Mouse (Mus musculus) CD8-positive naive resting alpha-beta T cell, adult 2 months (primary cell): ENCODE results near the gene Slpi.
"Not testable (repeated sequence)": the region's sequence is repeated elsewhere in the genome, so short reads cannot be mapped to it uniquely, and the experiment has no call there.

Experiments used
- DNase-seq, 2 experiments: peaks; one replicate each; pipeline ENCODE4 v3.0.0; 2022; ENCODE audit warnings: low read depth in 2 of 2, low spot score in 2 of 2

Slpi gene

DNA sequence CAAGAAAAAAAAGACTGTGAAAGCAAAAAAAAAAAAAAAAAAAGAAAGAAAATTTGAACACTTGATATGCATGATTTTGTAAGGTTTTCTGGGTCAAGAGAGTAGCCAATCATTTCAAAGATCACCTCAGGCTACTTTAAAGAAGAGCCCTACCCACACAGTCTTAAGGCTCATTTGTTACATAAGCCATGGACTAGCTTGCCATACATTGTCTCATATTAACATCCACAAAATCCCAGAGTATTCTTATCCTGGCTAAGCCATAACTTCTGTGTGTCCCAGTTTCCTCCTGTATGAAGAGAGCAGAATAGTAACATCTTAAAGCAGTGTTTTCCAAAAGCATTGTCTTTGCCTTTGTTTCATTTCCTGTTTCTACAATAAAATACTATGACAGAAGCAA lies 73.4 kb downstream of the Slpi start:
- DNase-seq, result not testable (repeated sequence)

DNA sequence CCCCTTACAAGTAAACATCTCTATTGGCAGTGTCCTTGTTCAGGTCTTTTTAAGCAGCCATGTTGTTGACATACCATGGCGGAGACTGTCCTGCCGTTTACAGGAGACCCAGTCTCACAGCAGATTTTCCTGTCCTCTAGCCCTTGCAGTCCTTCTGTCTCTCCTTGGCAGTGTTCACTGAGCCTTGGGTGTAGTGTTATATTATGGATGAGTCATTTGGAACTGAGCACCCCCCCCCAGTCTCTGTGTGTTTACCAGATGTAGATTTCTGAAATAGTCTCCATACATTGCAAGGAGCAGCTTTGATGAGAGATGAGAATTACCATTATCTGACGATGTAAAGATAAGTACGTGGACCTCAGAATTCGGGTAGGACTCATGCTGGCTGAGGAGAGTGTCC lies 76.3 kb downstream of the Slpi start:
- DNase-seq, result no peak
